Mouse (Mus musculus): ENCODE results near the gene Cipc. TPM values are rescaled to one million over a fixed set of nuclear protein-coding genes. Genes with fewer than 3 reads are reported as not detected.
A peak's percentile ranks its signal among the peaks of the same experiment; 100 is the strongest.

Cipc gene
- polyA plus RNA-seq, 1 experiment from 2014 or later, result 32.2 TPM

DNA sequence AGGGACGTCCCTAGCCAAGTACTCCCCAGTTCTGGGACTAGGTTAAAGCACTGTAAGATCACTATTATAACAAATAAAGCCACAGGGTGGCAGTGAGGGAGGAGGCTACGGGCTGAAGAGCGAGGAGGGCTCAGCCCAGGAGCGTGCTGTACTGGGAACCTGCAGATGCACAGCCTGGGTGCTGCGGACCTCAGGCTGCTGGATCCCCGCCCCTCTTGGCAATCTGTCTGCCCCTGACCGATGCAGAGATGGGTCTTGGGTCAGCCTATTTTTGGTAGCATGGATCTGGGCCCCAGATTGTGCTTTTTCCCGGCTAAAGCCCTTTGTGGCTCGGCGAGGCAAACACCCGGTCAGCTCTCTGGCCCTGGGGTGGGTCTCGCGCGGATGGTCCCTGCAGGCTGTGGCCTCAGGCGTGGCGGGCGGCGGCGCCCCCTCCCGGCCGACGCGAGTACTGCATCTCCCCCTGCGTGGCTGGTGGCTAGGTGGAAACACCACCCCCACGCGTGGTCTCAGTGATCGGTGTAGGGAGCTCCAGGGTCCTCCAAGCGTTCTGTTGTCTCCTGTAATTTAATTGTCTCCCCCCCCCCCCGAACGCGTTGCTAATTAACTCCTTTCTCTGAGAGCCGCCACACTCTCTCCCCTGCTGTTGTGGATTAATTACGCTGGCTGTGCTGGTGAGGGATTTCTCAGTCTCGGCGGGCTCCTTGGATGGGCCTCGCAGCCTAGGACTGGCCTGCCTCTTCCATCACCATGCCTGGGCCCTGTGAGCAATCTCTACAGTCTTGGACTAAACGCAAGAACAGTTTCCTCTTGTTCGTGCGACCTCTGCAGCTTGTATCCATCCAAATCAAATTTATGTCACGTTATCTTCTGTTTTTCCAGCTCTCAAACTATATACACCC, 27.8 kb downstream of the Cipc start:
- Histone ChIP-seq H3K9ac (ENCODE audit: low read depth, low read length) (peak overlapping the region; percentile 54; the same call in 1 of the 2 replicates), H3K4me1 (replicated peaks; ENCODE audit: control insufficient read depth, insufficient read depth, low read length) (peaks cover 4% of the 10 kb centered on the region; the same call in 1 of the 2 replicates), H3K4me2 (replicated peaks; ENCODE audit: low read depth, low read length) (peak overlapping the region; percentile 54), H3K36me3 (ENCODE audit: control insufficient read depth, insufficient read depth, low read length) (no peaks in the 10 kb centered on the region), H3K27ac (ENCODE audit: low read depth, low read length) (no peak overlapping the region), H3K27me3 (ENCODE audit: control insufficient read depth, insufficient read depth, low read length) (peaks cover 2% of the 10 kb centered on the region; the same call in 1 of the 2 replicates), H3K9me3 (ENCODE audit: control insufficient read depth, low read length) (no peaks in the 10 kb centered on the region), H3K4me3 (ENCODE audit: low read depth, low read length) (peak overlapping the region; percentile 25)
- peak; percentile 79 for ATAC-seq (ENCODE audit: low FRiP score)
- WGBS, result 7% methylated on average over 40 of the region's 40 CpGs
- peak; percentile 85 for DNase-seq (ENCODE audit: low spot score)

DNA sequence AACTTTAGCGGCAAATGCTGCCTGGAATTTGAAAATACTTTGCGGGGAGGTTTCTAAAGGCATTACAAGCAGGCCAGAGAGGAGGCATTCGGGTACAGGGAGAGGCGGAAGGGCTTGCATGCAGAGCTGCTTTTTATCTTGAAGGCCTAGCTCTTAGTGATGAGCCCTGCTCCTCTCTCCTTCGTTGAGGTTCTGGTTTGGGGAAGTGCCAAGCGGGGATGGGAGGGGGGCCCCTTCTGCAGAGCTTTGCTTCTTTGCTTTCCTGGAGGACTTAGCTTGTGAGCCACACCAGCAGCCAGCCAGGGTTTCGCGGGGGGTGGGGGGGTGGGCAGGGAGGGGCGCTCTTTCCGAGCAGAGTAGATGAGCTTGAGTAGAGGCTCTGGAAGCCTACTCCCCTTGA, 28.9 kb downstream of the Cipc start:
- H3K4me3 ChIP-seq (ENCODE audit: low read depth, low read length), result no peak overlapping the region
- H3K9me3 ChIP-seq (ENCODE audit: control insufficient read depth, low read length), result no peaks in the 10 kb centered on the region
- ATAC-seq (ENCODE audit: low FRiP score), result no peak
- 64% methylated on average over 10 of the region's 10 CpGs for WGBS
- H3K36me3 ChIP-seq (ENCODE audit: control insufficient read depth, insufficient read depth, low read length), result no peaks in the 10 kb centered on the region
- peaks cover 4% of the 10 kb centered on the region; the same call in 1 of the 2 replicates for H3K4me1 ChIP-seq (replicated peaks; ENCODE audit: control insufficient read depth, insufficient read depth, low read length)
- H3K9ac ChIP-seq (ENCODE audit: low read depth, low read length), result no peak overlapping the region
- no peak for DNase-seq (ENCODE audit: low spot score)
- H3K4me2 ChIP-seq (replicated peaks; ENCODE audit: low read depth, low read length), result no peak overlapping the region
- no peak overlapping the region for H3K27ac ChIP-seq (ENCODE audit: low read depth, low read length)
- H3K27me3 ChIP-seq (ENCODE audit: control insufficient read depth, insufficient read depth, low read length), result peaks cover 2% of the 10 kb centered on the region; the same call in 1 of the 2 replicates

DNA sequence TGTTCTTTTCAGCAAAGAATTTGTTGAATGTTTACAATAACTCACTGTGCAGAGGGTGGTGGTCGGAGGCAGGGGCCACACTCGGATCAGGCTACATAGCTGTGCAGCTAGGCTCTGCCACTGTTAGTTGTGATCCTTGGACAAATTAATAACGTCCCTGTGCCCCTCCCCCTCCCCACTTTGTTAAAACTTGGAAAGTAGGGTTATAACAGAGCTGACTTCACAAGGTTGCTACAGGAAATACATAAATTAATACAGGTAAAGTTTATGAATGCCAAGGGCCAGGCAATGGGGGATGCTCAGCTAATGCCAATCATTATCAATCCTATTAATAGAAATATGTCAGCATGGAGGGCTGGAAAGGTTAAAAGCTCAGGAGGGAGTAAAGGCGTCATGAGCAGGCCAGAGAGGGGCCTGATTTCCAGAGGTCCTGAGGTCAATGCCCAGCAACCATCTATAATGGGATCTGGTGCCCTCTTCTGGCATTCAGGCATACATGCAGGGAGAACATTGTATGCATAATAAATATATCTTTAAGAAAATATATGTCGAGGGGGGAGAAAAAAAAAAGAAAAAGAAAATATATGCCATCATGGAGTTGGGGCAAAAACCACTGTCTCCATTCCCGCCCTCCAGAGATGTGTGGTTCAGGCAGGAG, 29.8 kb downstream of the Cipc start:
- no peaks in the 10 kb centered on the region for H3K9me3 ChIP-seq (ENCODE audit: control insufficient read depth, low read length)
- H3K4me1 ChIP-seq (replicated peaks; ENCODE audit: control insufficient read depth, insufficient read depth, low read length), result peaks cover 4% of the 10 kb centered on the region; the same call in 1 of the 2 replicates
- no peak overlapping the region for H3K4me2 ChIP-seq (replicated peaks; ENCODE audit: low read depth, low read length)
- ATAC-seq (ENCODE audit: low FRiP score) (no peak), DNase-seq (ENCODE audit: low spot score) (no peak)
- no peaks in the 10 kb centered on the region for H3K36me3 ChIP-seq (ENCODE audit: control insufficient read depth, insufficient read depth, low read length)
- no peak overlapping the region for H3K9ac ChIP-seq (ENCODE audit: low read depth, low read length)
- 62% methylated on average over 6 of the region's 6 CpGs for WGBS
- H3K4me3 ChIP-seq (ENCODE audit: low read depth, low read length), result no peak overlapping the region
- no peak overlapping the region for H3K27ac ChIP-seq (ENCODE audit: low read depth, low read length)
- H3K27me3 ChIP-seq (ENCODE audit: control insufficient read depth, insufficient read depth, low read length), result peaks cover 5% of the 10 kb centered on the region; the same call in 1 of the 2 replicates

DNA sequence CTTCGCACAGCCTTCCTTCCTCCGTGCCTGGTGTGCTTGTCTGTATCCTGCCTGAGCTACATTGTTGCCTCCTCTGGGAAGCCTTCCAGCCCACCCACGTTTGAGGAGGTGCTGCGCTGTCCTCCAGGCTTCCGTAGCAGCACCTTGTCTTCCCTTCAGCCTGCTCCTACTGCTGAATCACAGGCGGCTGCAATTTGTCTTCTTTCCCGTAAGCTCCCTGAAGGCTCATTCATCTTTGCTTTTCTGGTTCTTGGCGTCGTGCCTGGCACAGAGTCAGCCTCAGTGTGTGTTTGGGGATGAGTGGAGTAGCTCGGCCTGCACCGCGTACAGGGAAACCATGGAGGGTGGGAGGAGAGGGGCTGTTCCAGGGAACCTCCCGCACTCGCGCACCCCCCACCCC, 31.0 kb downstream of the Cipc start:
- Histone ChIP-seq H3K27me3 (ENCODE audit: control insufficient read depth, insufficient read depth, low read length) (peaks cover 9% of the 10 kb centered on the region; the same call in 1 of the 2 replicates), H3K9ac (ENCODE audit: low read depth, low read length) (no peak overlapping the region), H3K4me3 (ENCODE audit: low read depth, low read length) (no peak overlapping the region), H3K9me3 (ENCODE audit: control insufficient read depth, low read length) (no peaks in the 10 kb centered on the region), H3K36me3 (ENCODE audit: control insufficient read depth, insufficient read depth, low read length) (no peaks in the 10 kb centered on the region), H3K27ac (ENCODE audit: low read depth, low read length) (no peak overlapping the region), H3K4me2 (replicated peaks; ENCODE audit: low read depth, low read length) (no peak overlapping the region), H3K4me1 (replicated peaks; ENCODE audit: control insufficient read depth, insufficient read depth, low read length) (peaks cover 4% of the 10 kb centered on the region; the same call in 1 of the 2 replicates)
- ATAC-seq (ENCODE audit: low FRiP score) (peak; percentile 25; the same call in 1 of the 2 replicates), DNase-seq (ENCODE audit: low spot score) (no peak)
- WGBS, result 31% methylated on average over 15 of the region's 15 CpGs

DNA sequence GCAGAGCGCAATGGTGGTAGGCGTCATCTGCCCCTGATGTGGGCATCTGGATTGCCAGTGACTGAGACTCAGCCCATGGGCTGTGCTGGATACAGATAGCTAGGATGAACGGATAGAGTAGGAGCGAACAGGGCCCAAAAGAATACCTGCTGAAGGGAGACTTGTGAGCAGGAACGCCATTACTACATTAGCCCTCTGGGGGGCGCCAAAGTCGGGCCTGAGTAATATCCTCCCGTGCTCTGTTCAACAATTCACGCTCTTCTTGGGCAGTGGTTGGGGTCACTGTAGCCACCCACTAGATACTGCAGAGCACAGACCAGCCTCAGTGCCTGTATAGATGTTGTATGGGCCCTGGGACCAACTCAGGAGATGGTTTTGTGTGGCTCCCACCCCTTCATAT, 34.3 kb downstream of the Cipc start:
- Histone ChIP-seq H3K9ac (ENCODE audit: low read depth, low read length) (no peak overlapping the region), H3K36me3 (ENCODE audit: control insufficient read depth, insufficient read depth, low read length) (no peaks in the 10 kb centered on the region), H3K4me2 (replicated peaks; ENCODE audit: low read depth, low read length) (no peak overlapping the region), H3K27ac (ENCODE audit: low read depth, low read length) (no peak overlapping the region), H3K27me3 (ENCODE audit: control insufficient read depth, insufficient read depth, low read length) (peaks cover 21% of the 10 kb centered on the region), H3K4me3 (ENCODE audit: low read depth, low read length) (no peak overlapping the region), H3K4me1 (replicated peaks; ENCODE audit: control insufficient read depth, insufficient read depth, low read length) (peaks cover 4% of the 10 kb centered on the region; the same call in 1 of the 2 replicates), H3K9me3 (ENCODE audit: control insufficient read depth, low read length) (no peaks in the 10 kb centered on the region)
- DNase-seq (ENCODE audit: low spot score) (peak; percentile 65), ATAC-seq (ENCODE audit: low FRiP score) (no peak)
- 28% methylated on average over 9 of the region's 9 CpGs for WGBS

DNA sequence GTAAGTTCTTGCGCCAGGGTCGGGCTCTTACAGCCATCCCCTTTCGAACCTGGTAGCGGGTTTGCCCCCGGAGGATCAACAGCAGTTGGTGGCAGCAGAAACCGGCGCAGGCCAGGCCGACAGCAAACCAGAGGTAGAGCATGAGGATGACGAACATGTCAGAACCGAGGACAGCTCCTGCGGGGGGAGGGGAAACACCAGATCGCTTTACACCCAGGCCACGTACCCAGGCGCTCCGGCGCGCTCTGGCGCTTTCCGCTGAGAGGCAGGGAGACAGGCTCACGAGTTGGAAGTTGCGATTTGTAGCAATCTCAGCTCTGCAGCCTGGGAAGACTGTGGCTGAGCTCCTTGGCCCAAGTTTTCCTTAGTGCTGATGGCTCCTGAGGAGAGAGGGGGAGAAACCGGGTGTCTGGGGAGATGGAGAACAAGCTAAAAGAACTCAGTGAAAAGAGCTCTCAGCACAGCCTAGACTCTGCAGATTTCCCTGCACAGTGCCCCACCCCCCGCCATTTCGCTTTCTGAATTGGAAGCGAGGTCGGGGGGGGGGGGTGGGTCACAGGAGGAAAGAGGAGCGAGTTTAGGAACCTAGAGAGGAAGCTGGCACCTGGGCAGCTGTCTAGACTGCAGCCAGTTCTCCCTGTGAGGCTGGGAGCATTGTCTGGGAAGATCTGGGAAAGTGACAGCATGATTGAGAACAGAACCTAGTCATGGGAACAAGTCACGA, 36.8 kb downstream of the Cipc start:
- Histone ChIP-seq H3K4me3 (ENCODE audit: low read depth, low read length) (peak overlapping the region; percentile 19; the same call in 1 of the 2 replicates), H3K4me1 (replicated peaks; ENCODE audit: control insufficient read depth, insufficient read depth, low read length) (peaks cover 4% of the 10 kb centered on the region; the same call in 1 of the 2 replicates), H3K27ac (ENCODE audit: low read depth, low read length) (0 out of 2 replicates have a peak overlapping the region, but pooled peaks have one; percentile 30), H3K4me2 (replicated peaks; ENCODE audit: low read depth, low read length) (peak overlapping the region; percentile 54), H3K36me3 (ENCODE audit: control insufficient read depth, insufficient read depth, low read length) (no peaks in the 10 kb centered on the region), H3K27me3 (ENCODE audit: control insufficient read depth, insufficient read depth, low read length) (peaks cover 36% of the 10 kb centered on the region), H3K9me3 (ENCODE audit: control insufficient read depth, low read length) (no peaks in the 10 kb centered on the region), H3K9ac (ENCODE audit: low read depth, low read length) (no peak overlapping the region; the same call in 1 of the 2 replicates)
- 3% methylated on average over 28 of the region's 28 CpGs for WGBS
- ATAC-seq (ENCODE audit: low FRiP score) (peak; percentile 75), DNase-seq (ENCODE audit: low spot score) (peak; percentile 86)

DNA sequence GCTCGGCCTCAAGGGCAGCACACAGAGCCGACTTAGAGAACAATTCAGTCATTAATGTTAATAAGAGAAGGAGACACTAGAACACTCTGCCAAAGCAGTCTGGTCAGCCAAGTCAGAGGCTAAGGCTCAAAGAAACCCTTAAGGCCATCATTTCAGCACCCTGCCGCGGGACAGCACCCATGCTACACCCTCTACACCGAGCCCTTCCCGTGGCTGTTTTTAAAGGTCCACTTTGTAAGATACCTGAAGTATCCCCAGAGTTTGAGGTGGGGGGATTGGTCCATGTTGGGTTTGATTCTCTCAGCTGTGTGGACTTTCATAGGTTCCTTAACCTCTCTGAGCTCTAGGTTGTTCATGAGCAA, 37.3 kb downstream of the Cipc start:
- ATAC-seq (ENCODE audit: low FRiP score), result peak; percentile 20

DNA sequence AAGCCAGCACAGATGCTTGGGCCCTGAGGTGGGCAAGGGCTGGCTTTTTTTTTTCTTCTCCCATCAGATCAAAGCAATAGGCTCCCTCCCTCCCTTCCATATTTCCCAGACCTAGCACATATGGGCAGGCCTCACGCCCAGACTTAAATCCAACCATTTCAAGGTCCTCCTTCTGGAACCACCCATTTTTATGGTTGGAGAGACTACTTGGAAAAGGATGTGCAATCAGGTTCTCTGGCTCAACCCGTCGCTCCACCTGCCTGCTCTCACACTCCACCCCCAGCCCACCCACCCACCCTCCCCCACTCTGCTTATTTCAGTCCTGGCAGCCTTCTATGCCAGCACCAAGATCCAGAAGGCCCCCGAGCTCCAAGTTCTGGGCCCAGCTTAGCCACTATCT, 39.7 kb downstream of the Cipc start:
- no peak overlapping the region for H3K4me3 ChIP-seq (ENCODE audit: low read depth, low read length)
- DNase-seq (ENCODE audit: low spot score) (no peak), ATAC-seq (ENCODE audit: low FRiP score) (no peak)
- H3K27ac ChIP-seq (ENCODE audit: low read depth, low read length), result no peak overlapping the region
- peaks cover 58% of the 10 kb centered on the region for H3K27me3 ChIP-seq (ENCODE audit: control insufficient read depth, insufficient read depth, low read length)
- H3K9ac ChIP-seq (ENCODE audit: low read depth, low read length), result no peak overlapping the region
- H3K4me1 ChIP-seq (replicated peaks; ENCODE audit: control insufficient read depth, insufficient read depth, low read length), result peaks cover 10% of the 10 kb centered on the region
- H3K4me2 ChIP-seq (replicated peaks; ENCODE audit: low read depth, low read length), result no peak overlapping the region
- H3K36me3 ChIP-seq (ENCODE audit: control insufficient read depth, insufficient read depth, low read length), result no peaks in the 10 kb centered on the region
- H3K9me3 ChIP-seq (ENCODE audit: control insufficient read depth, low read length), result no peaks in the 10 kb centered on the region
- WGBS, result 68% methylated on average over 4 of the region's 4 CpGs

More for the DNA sequence above, 37.3 kb downstream of the Cipc start:
- Histone ChIP-seq H3K4me1 (replicated peaks; ENCODE audit: control insufficient read depth, insufficient read depth, low read length) (peaks cover 4% of the 10 kb centered on the region; the same call in 1 of the 2 replicates), H3K4me3 (ENCODE audit: low read depth, low read length) (no peak overlapping the region), H3K36me3 (ENCODE audit: control insufficient read depth, insufficient read depth, low read length) (no peaks in the 10 kb centered on the region), H3K4me2 (replicated peaks; ENCODE audit: low read depth, low read length) (peak overlapping the region; percentile 54), H3K27me3 (ENCODE audit: control insufficient read depth, insufficient read depth, low read length) (peaks cover 41% of the 10 kb centered on the region), H3K27ac (ENCODE audit: low read depth, low read length) (0 out of 2 replicates have a peak overlapping the region, but pooled peaks have one; percentile 30), H3K9me3 (ENCODE audit: control insufficient read depth, low read length) (no peaks in the 10 kb centered on the region), H3K9ac (ENCODE audit: low read depth, low read length) (no peak overlapping the region)
- peak; percentile 69 for DNase-seq (ENCODE audit: low spot score)
- 7% methylated on average over 6 of the region's 6 CpGs for WGBS

Measured in hindbrain, embryonic 11.5 days (tissue).